Mouse (Mus musculus): Measurements from ENCODE around the gene Gas7.

The Gas7 gene

DNA sequence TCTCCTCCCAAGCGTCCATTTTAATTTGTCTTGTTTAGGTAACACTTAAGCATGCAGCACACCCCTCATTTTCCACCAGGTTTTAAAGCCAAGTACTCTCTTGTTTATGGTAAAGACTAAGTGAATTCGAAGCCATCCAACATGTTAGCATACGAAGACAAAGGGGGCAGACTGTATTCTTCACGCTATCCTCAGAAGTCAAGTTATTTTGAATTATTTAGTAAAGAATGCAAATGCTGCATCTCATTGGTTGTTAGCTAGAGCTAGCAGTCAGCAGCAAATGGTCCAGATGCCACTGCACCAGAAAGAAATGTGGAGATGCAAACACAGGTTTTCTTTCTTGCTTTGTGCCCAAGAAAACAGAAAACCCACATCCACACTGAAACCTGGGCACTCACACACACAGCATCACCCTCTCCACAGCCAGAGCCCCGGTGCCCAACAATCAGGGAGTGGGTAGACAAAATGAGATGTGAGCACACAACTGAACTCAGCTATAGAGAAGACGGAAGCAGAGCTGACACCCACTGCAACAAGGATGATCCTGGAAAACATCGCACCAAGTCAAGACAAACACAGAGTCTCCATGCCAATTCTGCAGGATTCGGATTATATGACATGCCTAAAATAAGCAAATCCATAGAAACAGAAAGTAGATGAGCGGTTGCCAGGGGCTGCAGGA, 157.1 kb downstream of the Gas7 start:
- no peak for DNase-seq (ENCODE audit: inconsistent ontology term)

DNA sequence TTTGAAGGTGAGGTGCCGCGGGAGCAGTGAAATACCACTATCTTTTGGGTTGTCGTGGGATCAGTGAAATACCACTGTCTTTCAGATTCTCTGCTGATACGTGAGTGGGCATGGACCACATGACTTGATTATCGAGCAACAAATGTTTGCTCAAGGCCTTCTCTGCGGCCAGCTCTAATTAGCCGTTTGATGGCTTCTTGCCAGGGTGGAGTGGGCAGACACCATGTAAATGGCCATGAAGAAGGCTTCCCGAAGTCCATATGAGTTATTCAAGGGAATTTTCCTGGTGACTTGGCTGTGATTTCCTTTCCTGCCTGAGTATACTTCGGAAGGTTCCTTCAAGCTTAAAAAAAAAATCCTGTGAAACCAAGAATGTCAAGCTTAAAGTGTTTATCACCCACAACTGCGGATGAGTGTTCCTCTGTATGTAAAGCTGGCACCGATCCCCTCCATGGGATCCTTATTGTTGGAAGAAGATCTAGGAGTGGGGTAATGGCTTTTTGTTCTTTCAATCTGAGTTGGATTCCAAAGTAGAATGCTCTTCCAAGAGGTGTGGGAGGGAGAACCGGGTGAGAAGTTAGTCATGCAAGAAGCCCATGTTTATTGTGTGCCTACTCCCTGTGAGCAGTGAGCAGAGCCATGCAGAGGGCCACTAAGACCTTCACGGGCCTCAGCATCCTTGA, 161.5 kb downstream of the Gas7 start:
- peak; percentile 61 for DNase-seq (ENCODE audit: inconsistent ontology term)

DNA sequence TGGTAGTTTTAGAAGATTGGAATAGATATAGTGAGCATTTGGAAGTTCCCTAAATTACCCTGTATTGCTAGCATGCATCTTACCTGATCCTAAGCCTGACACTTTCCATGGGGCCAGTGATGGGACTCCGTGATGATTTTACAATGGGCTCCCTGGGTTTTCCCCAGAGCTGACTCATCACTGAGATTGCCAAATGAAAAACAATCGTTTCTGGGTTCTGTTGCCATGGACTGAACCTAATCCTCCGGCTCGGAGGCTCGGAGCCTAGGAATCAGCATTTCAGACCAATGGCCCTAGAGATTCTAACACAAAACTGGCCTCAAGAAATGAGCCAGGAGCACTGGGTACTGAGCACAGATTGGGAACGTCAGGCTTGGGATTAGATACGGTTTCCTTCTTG, 167.1 kb downstream of the Gas7 start:
- peak; percentile 40 for DNase-seq (ENCODE audit: inconsistent ontology term)

DNA sequence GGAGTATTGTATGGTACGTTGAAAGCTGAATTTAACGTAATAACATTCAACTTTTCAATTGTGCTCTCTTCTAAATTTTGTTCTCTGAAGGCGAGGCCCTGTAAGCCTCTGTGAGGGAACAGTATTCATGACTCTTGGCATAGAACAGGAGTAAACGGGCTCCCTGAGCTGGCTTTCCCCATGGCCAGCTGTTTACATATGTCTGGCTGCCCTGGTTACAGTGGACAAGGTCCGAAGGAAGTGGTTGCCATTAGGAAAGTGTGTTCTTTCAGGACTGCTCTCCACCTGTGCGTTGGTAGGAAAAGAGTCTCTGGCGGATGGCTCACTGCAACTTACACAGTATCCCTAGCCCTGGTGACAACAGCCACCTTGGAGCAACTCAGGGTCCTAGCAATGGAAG, 171.9 kb downstream of the Gas7 start:
- DNase-seq (ENCODE audit: inconsistent ontology term) = no peak

DNA sequence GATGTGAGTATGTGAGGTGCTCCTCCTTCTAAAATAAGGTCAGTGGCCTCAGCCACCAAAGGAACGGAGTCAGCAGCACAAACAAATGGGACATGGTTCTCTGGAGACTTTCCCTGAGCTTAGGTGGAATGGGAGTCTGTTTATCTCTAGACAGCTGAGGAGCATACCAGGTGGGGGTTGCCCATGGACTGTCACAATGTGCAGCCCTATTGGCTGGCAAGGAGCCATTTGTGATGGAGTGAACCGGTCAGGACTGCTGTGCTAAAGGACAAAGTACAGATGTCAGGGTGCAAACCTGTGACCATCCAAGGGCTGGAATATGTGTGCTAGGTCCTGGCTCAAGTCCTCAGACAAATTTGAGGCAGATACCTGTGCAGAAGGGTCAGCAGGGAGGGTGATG, 173.3 kb downstream of the Gas7 start:
- DNase-seq (ENCODE audit: inconsistent ontology term) = no peak

DNA sequence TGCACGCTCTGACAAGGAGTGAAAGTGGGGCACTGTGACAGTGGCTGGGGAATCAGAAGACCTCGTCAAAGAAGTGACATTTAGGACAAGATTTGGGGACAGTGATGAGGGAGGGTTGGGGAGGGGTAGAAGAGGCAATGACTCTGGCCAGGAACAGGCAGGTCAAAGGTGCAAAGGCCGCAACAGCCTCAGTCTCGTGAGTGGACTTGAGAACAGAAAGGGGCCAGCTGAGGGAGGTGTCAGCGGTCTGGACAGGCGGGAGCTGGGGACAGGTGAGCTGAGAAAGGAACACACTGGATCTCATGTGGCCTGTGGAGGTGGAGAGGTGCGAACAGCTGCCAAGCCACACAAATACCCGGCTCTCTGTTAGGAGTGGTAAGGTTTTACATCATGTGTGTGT, 177.7 kb downstream of the Gas7 start:
- DNase-seq (ENCODE audit: inconsistent ontology term) = no peak

DNA sequence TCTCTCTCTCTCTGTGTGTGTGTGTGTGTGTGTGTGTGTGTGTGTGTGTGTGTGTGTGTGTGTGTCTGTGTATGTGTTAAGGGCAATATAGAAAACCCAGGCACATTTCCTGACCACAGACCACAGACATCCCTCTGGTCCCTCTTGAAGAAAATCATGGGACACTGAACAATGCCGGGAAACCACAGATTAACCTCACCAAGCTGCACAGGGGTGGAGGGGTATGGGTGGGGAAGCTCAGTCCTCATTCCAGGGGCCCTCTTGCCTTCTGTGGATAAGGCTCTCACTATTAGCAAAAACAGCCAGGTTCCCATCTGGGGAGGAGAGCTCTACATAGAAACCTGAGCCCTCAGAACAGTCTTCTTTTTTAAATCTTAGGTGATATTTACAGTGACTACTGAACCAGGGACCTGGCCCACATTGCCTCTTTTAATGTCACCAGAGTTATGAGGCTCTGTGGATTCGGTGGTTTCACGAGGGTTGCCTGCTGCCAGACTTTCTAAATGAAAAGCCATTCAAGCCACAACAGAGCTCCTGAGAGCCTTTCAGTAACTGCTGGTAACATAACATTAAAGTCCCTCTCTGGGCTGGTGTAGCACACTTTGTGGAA, 178.5 kb downstream of the Gas7 start:
- peak; percentile 74 for DNase-seq (ENCODE audit: inconsistent ontology term)

- DNase-seq (ENCODE audit: inconsistent ontology term) = no peak
These were observed 181.0 kb downstream of the Gas7 start for GRCm38 (mm10) chr11:67636201-67636600.

- DNase-seq (ENCODE audit: inconsistent ontology term) = peak; percentile 83
These were observed 181.8 kb downstream of the Gas7 start for GRCm38 (mm10) chr11:67636905-67637586.

- DNase-seq (ENCODE audit: inconsistent ontology term) = no peak
These were observed 183.2 kb downstream of the Gas7 start for GRCm38 (mm10) chr11:67638401-67638800.

- no peak for DNase-seq (ENCODE audit: inconsistent ontology term)
These were observed 185.1 kb downstream of the Gas7 start for GRCm38 (mm10) chr11:67640299-67640698.

GRCm38 (mm10) chr11:67642421-67642820, 187.2 kb downstream of the Gas7 start:
- no peak for DNase-seq (ENCODE audit: inconsistent ontology term)

DNA sequence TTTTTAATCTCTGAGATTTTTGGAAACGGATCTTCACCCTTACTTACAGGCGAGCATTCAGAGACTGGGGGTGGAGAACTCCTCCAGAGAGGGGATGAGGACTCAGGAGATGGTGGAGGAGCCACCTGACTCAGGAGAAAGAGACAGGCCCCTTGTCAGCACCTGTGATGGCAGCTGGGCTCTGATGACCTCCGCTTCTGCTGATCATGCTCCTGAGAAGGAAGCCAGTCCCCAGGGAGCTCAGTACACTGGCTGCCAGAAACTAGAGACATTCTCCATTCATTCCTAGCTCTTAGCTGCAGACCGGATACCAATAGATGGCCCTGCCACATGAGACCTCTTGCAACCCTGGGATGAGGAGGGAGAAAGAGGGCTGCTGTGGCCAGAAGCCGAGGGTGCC, 187.6 kb downstream of the Gas7 start:
- no peak for DNase-seq (ENCODE audit: inconsistent ontology term)

- peak; percentile 83 for DNase-seq (ENCODE audit: inconsistent ontology term)
These were observed 188.2 kb downstream of the Gas7 start for GRCm38 (mm10) chr11:67643465-67643864.

DNA sequence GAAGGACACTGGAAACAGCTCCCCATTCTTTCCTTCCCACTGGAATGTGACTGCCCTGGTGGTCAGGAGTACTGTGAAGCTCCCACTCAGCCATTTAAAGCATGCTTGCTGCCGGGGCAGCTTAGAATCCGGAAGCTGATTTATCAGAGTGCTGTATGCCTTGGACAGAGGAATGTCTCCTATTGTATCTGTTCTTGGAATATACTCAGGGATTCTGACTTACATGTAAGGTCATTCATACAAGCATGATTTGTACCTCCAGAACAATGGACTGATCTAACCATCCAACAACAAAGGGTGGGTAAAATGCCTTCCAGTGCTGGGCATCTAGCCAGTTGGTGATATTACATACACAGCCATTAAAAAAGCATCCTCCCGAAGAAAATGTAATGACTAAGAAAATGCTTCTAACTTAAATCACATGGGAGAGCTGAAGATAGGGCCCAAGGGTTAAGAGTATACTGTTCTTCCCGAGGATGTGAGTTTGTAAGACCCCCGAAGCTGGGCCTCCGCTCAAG, 189.5 kb downstream of the Gas7 start:
- peak; percentile 88 for DNase-seq (ENCODE audit: inconsistent ontology term)

DNA sequence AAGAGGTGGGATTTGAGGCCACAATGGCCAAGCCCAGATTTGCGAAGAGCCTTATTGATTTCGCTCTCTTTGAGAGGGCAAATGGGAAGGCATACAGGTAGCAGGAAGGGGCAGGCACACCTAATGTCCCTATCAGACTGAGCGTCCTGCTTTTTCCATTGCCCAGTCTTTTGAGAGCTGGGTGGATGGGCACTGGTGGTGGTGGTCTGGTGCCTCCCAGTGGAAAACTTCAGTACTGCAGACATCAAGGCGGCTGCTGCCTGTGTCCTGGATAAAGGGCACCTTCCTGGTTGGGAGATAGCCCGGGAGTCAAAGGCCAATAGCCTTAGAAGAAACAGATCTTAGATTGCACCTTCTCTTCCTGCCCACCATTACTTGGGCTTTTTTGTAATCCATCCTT, 192.5 kb downstream of the Gas7 start:
- DNase-seq (ENCODE audit: inconsistent ontology term) = peak; percentile 71

DNA sequence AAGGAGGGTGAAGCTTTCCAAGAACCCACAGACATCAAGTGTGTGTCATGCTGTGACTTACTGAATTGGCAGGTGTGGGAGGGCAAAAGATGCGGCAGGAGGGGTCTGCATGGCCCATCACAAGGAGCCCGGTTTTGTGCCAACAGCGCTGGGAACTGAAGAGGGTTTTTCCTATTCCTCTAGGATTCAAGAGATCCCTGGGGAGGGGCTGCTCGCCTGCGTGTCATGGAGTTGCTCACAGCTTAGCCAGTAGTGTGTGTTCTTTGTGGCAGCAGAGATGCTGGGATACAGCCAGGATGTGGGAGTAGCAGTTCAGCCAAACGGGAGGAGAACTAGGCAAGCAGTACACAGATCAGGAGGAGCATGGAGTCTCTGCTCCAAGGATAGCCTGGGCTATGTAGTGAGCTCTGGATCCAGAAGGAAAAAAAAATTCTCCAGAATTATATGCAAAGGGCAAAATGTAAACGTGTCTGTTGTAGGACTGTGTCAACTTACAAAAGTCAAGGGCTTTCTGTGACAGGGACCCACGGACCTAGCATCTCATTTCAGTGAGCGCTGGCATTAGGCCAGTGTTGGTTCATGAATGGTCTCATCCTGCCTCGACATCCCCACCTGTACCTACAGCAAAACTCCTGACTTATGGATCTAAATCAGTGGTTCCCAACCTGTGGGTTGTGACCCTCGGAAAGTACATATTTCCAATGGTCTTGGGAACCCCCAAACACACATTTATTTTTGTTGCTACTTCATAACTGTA, 193.6 kb downstream of the Gas7 start:
- DNase-seq (ENCODE audit: inconsistent ontology term) = no peak

DNA sequence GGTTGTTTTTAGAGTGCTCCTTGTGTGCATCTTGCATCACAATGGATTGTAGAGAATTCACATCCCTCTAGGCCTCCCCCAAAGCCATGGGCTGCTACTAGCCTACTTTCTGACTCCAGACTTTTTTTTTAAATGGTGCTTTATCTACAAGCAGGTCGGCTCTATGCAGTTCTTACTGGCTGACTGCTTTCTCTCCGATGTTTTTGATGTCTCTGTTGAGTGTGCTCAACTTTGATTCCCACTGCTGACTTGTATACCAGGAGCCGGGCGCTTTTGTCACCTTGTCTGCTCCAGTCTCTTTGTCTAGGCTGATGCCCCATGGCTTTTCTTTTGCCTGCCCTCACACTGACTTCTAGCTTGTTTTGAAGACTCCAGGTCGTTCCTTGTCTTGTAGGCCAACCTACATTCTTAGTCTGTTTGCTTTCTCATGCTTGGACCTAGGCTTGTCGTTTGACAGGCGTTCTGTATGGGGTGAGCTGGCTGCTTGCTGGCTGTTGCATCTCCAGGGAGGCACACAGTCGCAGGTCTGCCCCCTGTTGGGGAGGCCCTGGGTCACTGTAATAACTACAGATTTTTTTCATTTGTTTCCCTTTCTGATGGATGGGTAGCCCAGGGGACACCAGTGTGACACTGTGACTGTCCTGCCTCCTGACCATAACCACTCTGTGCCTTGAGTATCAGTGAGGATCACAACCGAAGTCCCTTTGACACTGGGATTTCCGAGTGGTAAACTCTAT, 194.9 kb downstream of the Gas7 start:
- no peak for DNase-seq (ENCODE audit: inconsistent ontology term)

DNA sequence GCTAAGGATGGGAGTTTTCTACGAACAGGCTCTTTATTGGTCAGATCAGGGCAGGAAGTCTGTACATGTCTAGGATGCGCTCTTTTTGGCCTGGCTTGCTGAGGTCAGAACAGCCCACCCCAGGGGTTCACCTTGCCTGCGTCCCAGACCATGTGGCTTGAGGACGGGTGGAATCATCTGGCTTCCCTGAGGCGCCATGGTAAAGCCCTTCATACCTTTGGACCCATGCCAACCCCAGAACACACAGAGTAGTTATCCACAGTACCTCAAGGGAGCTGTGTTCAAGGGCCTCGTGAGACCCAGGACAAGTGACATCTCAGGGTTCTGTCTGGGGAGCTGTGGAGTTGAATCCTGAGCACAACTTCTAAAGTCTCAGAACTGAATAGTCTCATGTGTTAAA, 196.5 kb downstream of the Gas7 start:
- DNase-seq (ENCODE audit: inconsistent ontology term) = no peak

DNA sequence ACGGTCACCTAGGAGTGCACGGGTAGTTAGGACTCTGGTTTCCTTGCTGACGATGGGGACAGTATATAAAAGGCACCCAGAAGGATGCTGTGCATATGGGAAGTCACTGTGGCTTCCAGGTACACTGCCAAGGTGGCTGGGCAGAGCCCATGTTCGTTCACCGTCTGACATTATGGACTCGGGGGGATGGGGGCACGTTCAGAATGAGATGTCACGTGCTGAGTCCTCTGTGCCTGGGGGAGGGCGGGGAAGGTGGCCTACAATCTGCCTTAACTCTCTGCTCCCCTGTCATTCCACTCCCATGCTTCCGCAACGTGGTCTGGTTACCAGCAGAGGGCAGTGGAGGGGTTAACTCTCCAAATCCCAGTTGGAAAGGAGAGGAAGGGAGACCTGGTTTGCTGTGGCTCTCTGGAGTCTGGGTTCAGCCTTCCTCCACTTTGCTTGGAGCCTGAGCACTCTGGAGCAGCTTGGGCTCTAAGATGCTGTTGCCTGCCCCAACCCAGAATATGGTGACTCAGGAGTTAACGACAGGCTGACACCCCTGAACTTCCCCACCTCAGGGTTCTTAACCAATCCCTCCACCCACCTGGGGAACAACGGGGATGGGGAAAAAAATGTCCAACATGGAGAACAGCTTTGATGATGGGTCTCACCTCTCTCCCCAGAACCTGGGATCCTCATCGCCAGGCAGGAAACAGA, 197.1 kb downstream of the Gas7 start:
- DNase-seq (ENCODE audit: inconsistent ontology term) = peak; percentile 40

All from Muller cell, postnatal 12 days (primary cell).